In the genomic region with DNA sequence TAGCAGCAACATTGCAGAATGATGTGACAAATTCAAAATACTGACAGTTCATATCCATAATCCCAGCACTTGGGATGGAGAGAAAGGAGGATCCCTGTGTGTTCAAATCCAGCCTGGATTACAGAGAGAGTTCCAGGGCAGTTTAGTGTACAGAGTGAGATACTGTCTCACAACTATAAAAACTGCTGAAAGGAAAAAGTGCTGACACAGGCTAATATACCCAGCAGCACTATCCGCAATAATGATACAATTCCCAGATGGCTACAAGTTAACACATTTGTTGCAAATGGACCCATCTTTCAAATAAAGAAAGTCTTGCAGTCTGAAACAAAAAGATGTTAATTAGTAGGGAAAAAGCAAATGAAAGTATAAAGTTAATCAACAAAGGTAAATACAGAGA, we compare ENCODE assay signal across 35 mouse cellular contexts.
"Had no signal": no experiment of that assay in that cellular context is flagged by ENCODE, and none has a peak within 500 bp of the region (broad histone marks: within the 10 kb centered on the region; RNA-seq: fewer than 3 reads in every experiment).

No protein-coding gene starts in this region.

- H3K9me3 ChIP-seq: heart, embryonic 13.5 days; heart, embryonic 15.5 days; hindbrain, embryonic 10.5 days; hindbrain, embryonic 12.5 days; hindbrain, embryonic 13.5 days; hindbrain, embryonic 15.5 days; intestine, embryonic 15.5 days; kidney, embryonic 15.5 days had no signal

- H3K4me2 ChIP-seq: heart, embryonic 11.5 days; heart, embryonic 12.5 days; heart, embryonic 13.5 days; heart, embryonic 15.5 days; hindbrain, embryonic 12.5 days; hindbrain, embryonic 13.5 days; hindbrain, embryonic 14.5 days; hindbrain, embryonic 15.5 days; intestine, embryonic 15.5 days; kidney, embryonic 15.5 days had no signal

- H3K9ac ChIP-seq: heart, embryonic 12.5 days; heart, embryonic 13.5 days; heart, embryonic 15.5 days; hindbrain, embryonic 12.5 days; hindbrain, embryonic 13.5 days; hindbrain, embryonic 14.5 days; hindbrain, embryonic 15.5 days; intestine, embryonic 15.5 days; kidney, embryonic 15.5 days had no signal

- H3K27ac ChIP-seq: heart, embryonic 13.5 days; heart, embryonic 15.5 days; hindbrain, embryonic 10.5 days; hindbrain, embryonic 12.5 days; hindbrain, embryonic 13.5 days; hindbrain, embryonic 14.5 days; hindbrain, embryonic 15.5 days; hindbrain, postnatal 0 days; intestine, embryonic 15.5 days; kidney, embryonic 15.5 days; kidney, postnatal 0 days; layer of hippocampus, adult 2 months; left cerebral cortex, adult 2 months had no signal

- H3K4me3 ChIP-seq: heart, embryonic 12.5 days; heart, embryonic 13.5 days; heart, embryonic 15.5 days; hindbrain, embryonic 10.5 days; hindbrain, embryonic 12.5 days; hindbrain, embryonic 13.5 days; hindbrain, embryonic 15.5 days; intestine, embryonic 15.5 days; kidney, embryonic 15.5 days; layer of hippocampus, adult 2 months; left cerebral cortex, adult 2 months had no signal

- H3K36me3 ChIP-seq: heart, embryonic 12.5 days; heart, embryonic 13.5 days; heart, embryonic 15.5 days; hindbrain, embryonic 10.5 days; hindbrain, embryonic 12.5 days; hindbrain, embryonic 13.5 days; hindbrain, embryonic 15.5 days; intestine, embryonic 15.5 days; kidney, embryonic 15.5 days had no signal

- DNase-seq: heart, postnatal 10 days; heart, postnatal 14 days; heart, postnatal 36 days; heart, postnatal 4 days; kidney, adult 11 months; kidney, adult 18-20 months; kidney, adult 2 months; kidney, adult 8-10 months; kidney, adult 9 months; kidney, postnatal 10 days; kidney, postnatal 14 days; kidney, postnatal 25 days; kidney, postnatal 36 days; kidney, postnatal 4 days; layer of hippocampus, adult 9-11 months; layer of hippocampus, postnatal 36 days had no signal

- H3K4me1 ChIP-seq: heart, embryonic 12.5 days; heart, embryonic 13.5 days; heart, embryonic 15.5 days; hindbrain, embryonic 10.5 days; hindbrain, embryonic 12.5 days; hindbrain, embryonic 13.5 days; hindbrain, embryonic 15.5 days; intestine, embryonic 15.5 days; kidney, embryonic 15.5 days had no signal

- ATAC-seq: hindbrain, embryonic 16.5 days; hindbrain, postnatal 0 days; inflammation-experienced regulatory T-cells, adult 6 months; intestine, embryonic 15.5 days; intestine, embryonic 16.5 days; intestine, postnatal 0 days had no signal

- H3K27me3 ChIP-seq: heart, embryonic 12.5 days; heart, embryonic 13.5 days; heart, embryonic 15.5 days; hindbrain, embryonic 12.5 days; hindbrain, embryonic 13.5 days; hindbrain, embryonic 15.5 days; intestine, embryonic 15.5 days; kidney, embryonic 15.5 days had no signal
